Mouse (Mus musculus) hindbrain, postnatal 0 days (tissue): ENCODE measurements around the gene Atrnl1. TPM values are rescaled to one million over a fixed set of nuclear protein-coding genes. Genes with fewer than 3 reads are reported as not detected.

Experiments used
- ATAC-seq: fragments of 200-750 bp; cut with Nextera tagmentation; 2 replicates; pipeline ENCODE4 v1.8.0; 2017; ENCODE audit warnings: mild to moderate bottlenecking, moderate TSS enrichment, moderate library complexity
- DNase-seq: peaks from one replicate; pipeline ENCODE4 v3.0.0-alpha.2; 2015; ENCODE audit warnings: low spot score
- H3K27ac ChIP-seq: fragments of 300-500 bp; sonication (generic); 2 replicates; pipeline ENCODE4 v1.5.1; 2014; ENCODE audit warnings: mild to moderate bottlenecking
- H3K27me3 ChIP-seq: fragments of 300-500 bp; sonication (generic); 2 replicates; pipeline ENCODE4 v1.6.1; 2014; ENCODE audit warnings: low read length, mixed read lengths; ENCODE audit not compliant: insufficient read depth
- H3K36me3 ChIP-seq: fragments of 300-500 bp; sonication (generic); 2 replicates; pipeline ENCODE4 v1.6.1; 2014; ENCODE audit warnings: low read length, mixed read lengths; ENCODE audit not compliant: insufficient read depth
- H3K4me1 ChIP-seq: fragments of 300-500 bp; sonication (generic); 2 replicates; pipeline ENCODE4 v1.6.1; 2014; ENCODE audit warnings: antibody characterized with exemption, low read length, mixed read lengths; ENCODE audit not compliant: insufficient read depth
- H3K4me2 ChIP-seq: fragments of 300-500 bp; sonication (generic); 2 replicates; pipeline ENCODE4 v1.6.1; 2014; ENCODE audit warnings: low read depth, mild to moderate bottlenecking, low read length, moderate library complexity, mixed read lengths
- H3K4me3 ChIP-seq: fragments of 300-500 bp; sonication (generic); 2 replicates; pipeline ENCODE4 v1.5.1; 2014; ENCODE audit warnings: low read length
- H3K9ac ChIP-seq: fragments of 300-500 bp; sonication (generic); replicated peaks from 2 replicates; pipeline ENCODE4 v1.6.1; 2014; ENCODE audit warnings: mild to moderate bottlenecking, low read length, moderate library complexity, mixed read lengths
- H3K9me3 ChIP-seq: fragments of 300-500 bp; sonication (generic); 2 replicates; pipeline ENCODE4 v1.6.1; 2016; ENCODE audit warnings: low read length, mixed read lengths
- CTCF ChIP-seq: IDR thresholded peaks from 2 replicates; pipeline ENCODE4 v1.5.1; 2016; ENCODE audit warnings: antibody characterized with exemption, control low read depth, low read depth
- WGBS: fragments of 180-500 bp; shearing (Covaris S2); extraction: QIAGEN DNeasy Blood & Tissue Kit; methylation state at CpG from one replicate; pipeline ENCODE4 v1.1.7; 2014; 5-methylcytosine and 5-hydroxymethylcytosine counted together
- polyA plus RNA-seq: library from polyadenylated mRNA; unstranded; fragments of >200 nt; fragmentation: Nextera tagmentation; extraction: Ambion mirVana; gene quantifications from 2 replicates; pipeline ENCODE4 v1.2.1, GENCODE M21; 2015
- total RNA-seq: library from RNA; depleted of rRNA; stranded (reverse); fragments of >200 nt; gene quantifications from 2 replicates; pipeline ENCODE4 v1.2.3, GENCODE M21; 2014

Atrnl1 gene
- total and polyA plus RNA-seq, 2 experiments from 2014 or later, result 4.4 to 46.0 TPM

- Histone ChIP-seq H3K9me3 (no peaks in the 10 kb centered on the region), H3K9ac (no peak overlapping the region), H3K27ac (no peak overlapping the region), H3K36me3 (no peaks in the 10 kb centered on the region), H3K4me3 (no peak overlapping the region), H3K4me1 (no peaks in the 10 kb centered on the region), H3K4me2 (no peak overlapping the region), H3K27me3 (no peaks in the 10 kb centered on the region)
- ATAC-seq, result no peak
- 31% methylated on average over 5 of the region's 5 CpGs for WGBS
- DNase-seq, result no peak
- no peak for TF ChIP-seq CTCF
Observed at GRCm38 (mm10) chr19:57576836-57577235, 34.0 kb upstream of the Atrnl1 start.

GRCm38 (mm10) chr19:57577256-57577655 is 33.6 kb upstream of the Atrnl1 start:
- no peak for ATAC-seq
- H3K27me3 ChIP-seq, result no peaks in the 10 kb centered on the region
- H3K9ac ChIP-seq, result no peak overlapping the region
- no peak overlapping the region for H3K4me2 ChIP-seq
- TF ChIP-seq CTCF, result no peak
- H3K36me3 ChIP-seq, result no peaks in the 10 kb centered on the region
- no peak for DNase-seq
- H3K4me3 ChIP-seq, result no peak overlapping the region
- H3K4me1 ChIP-seq, result no peaks in the 10 kb centered on the region
- no peaks in the 10 kb centered on the region for H3K9me3 ChIP-seq
- whole genome bisulfite sequencing, result 66% methylated on average over 6 of the region's 6 CpGs
- H3K27ac ChIP-seq, result no peak overlapping the region

GRCm38 (mm10) chr19:57580962-57581361 is 29.9 kb upstream of the Atrnl1 start:
- 65% methylated on average over 7 of the region's 7 CpGs for WGBS
- TF ChIP-seq CTCF, result no peak
- Histone ChIP-seq H3K36me3 (no peaks in the 10 kb centered on the region), H3K27me3 (no peaks in the 10 kb centered on the region), H3K9ac (no peak overlapping the region), H3K4me3 (no peak overlapping the region), H3K4me2 (no peak overlapping the region), H3K27ac (no peak overlapping the region), H3K4me1 (no peaks in the 10 kb centered on the region), H3K9me3 (no peaks in the 10 kb centered on the region)
- DNase-seq, result no peak
- ATAC-seq, result no peak

GRCm38 (mm10) chr19:57585231-57585792 is 25.5 kb upstream of the Atrnl1 start:
- H3K4me3 ChIP-seq, result no peak overlapping the region
- H3K9ac ChIP-seq, result no peak overlapping the region
- no peaks in the 10 kb centered on the region for H3K4me1 ChIP-seq
- DNase-seq (no peak), ATAC-seq (no peak)
- H3K27ac ChIP-seq, result no peak overlapping the region
- H3K4me2 ChIP-seq, result no peak overlapping the region
- no peaks in the 10 kb centered on the region for H3K9me3 ChIP-seq
- no peak for TF ChIP-seq CTCF
- no peaks in the 10 kb centered on the region for H3K36me3 ChIP-seq
- WGBS, result 61% methylated on average over 4 of the region's 4 CpGs
- H3K27me3 ChIP-seq, result no peaks in the 10 kb centered on the region

- Histone ChIP-seq H3K27me3 (no peaks in the 10 kb centered on the region), H3K4me1 (no peaks in the 10 kb centered on the region), H3K36me3 (no peaks in the 10 kb centered on the region), H3K4me3 (no peak overlapping the region), H3K27ac (no peak overlapping the region), H3K9ac (no peak overlapping the region), H3K4me2 (no peak overlapping the region), H3K9me3 (no peaks in the 10 kb centered on the region)
- DNase-seq (no peak), ATAC-seq (no peak)
- 34% methylated on average over 10 of the region's 10 CpGs for WGBS
- TF ChIP-seq CTCF, result no peak
Observed at GRCm38 (mm10) chr19:57586172-57586571, 24.7 kb upstream of the Atrnl1 start.

GRCm38 (mm10) chr19:57589516-57589915 is 21.3 kb upstream of the Atrnl1 start:
- DNase-seq, result no peak
- no peak for TF ChIP-seq CTCF
- Histone ChIP-seq H3K9ac (no peak overlapping the region), H3K27me3 (no peaks in the 10 kb centered on the region), H3K36me3 (no peaks in the 10 kb centered on the region), H3K9me3 (no peaks in the 10 kb centered on the region), H3K4me2 (no peak overlapping the region), H3K4me1 (no peaks in the 10 kb centered on the region), H3K4me3 (no peak overlapping the region), H3K27ac (no peak overlapping the region)
- 68% methylated on average over 9 of the region's 9 CpGs for WGBS
- ATAC-seq, result no peak

GRCm38 (mm10) chr19:57590895-57591294 is 19.9 kb upstream of the Atrnl1 start:
- Histone ChIP-seq H3K27me3 (no peaks in the 10 kb centered on the region), H3K4me2 (no peak overlapping the region), H3K9me3 (no peaks in the 10 kb centered on the region), H3K4me3 (no peak overlapping the region), H3K9ac (no peak overlapping the region), H3K36me3 (no peaks in the 10 kb centered on the region), H3K4me1 (no peaks in the 10 kb centered on the region), H3K27ac (no peak overlapping the region)
- no peak for DNase-seq
- 81% methylated on average over 5 of the region's 5 CpGs for WGBS
- no peak for TF ChIP-seq CTCF
- no peak for ATAC-seq
